Mouse (Mus musculus): ENCODE measurements around the gene Sel1l2.
A peak's percentile ranks its signal among the peaks of the same experiment; 100 is the strongest.
"Not testable (repeated sequence)": the region's sequence is repeated elsewhere in the genome, so short reads cannot be mapped to it uniquely, and the experiment has no call there.

The Sel1l2 gene

DNA sequence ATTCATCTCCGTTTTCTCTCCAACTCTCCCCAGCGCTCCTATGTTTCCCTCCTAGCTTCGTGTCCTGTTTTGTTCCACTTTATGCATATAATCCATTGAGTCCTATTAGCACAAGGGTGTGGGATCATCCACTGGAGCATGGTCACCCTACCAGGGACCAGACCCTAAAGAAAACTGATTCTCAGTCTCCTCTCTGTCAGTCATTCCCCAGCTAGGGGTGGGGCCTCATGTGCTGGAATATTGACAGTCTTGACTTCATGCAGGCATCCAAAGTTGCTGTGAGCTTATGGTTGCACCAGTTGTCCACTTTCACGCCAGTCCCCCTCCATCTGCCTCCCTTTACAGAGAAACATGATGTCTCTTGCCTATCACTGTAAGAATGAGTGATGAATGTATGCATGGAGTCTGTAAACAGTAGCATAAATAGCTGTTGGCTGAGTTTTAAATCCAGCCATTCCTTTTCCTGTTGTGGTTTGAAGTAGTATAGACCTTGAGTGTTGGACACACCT is 174.9 kb downstream of the Sel1l2 start:
- peak; percentile 64 for DNase-seq

GRCm38 (mm10) chr2:140203756-140204155 is 185.8 kb downstream of the Sel1l2 start:
- DNase-seq: no peak

DNA sequence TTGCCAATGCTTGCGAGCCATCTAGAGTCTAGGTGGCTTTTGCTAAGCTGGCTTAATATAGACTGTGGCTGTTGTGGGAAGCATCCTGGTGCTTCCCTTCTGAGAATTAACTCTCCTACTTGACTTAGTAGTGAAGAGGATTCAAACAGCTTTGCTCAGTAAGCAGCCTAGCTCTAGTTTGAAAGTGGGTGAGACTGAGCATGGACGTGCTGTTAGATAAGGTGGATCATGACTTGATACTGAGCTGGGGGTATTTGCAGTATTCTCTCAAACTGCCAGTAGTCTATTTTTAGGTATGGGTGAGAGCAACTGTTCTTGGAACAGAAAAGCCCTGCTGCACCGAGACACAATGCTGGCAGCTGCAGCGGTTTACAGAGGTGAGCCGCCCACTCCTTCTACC is 186.9 kb downstream of the Sel1l2 start:
- DNase-seq: no peak

GRCm38 (mm10) chr2:140200713-140201112 is 188.8 kb downstream of the Sel1l2 start:
- DNase-seq: no peak

DNA sequence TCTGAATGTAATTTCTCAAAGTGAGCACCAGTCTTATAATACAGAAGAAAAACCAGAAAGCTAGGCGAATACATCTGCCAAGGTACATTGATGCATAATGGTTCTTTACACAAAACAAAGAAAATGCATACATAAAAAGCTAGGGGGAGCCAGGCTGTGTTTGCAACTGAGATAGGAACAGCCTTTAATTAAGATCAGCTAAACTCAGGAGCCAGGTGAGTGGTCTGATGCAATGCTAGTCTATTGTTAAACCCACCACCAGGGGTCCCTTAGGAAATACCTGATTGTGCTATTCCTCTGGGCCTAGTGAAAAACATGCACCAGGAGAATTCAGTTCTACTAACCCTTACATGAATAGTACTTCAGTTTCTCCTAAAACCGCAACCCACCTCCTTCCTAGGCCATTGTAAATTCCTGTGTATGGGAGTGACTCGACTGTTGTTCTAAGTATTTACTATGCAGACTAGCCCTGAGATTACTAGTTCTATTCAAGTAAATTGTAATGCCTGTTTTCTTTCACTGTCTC is 203.8 kb downstream of the Sel1l2 start:
- not testable (repeated sequence) for DNase-seq

All from heart, adult 11 months (tissue).